Mouse (Mus musculus) neural tube, embryonic 15.5 days (tissue): ENCODE data around the gene Lrrc51. TPM values are rescaled to one million over a fixed set of nuclear protein-coding genes. Genes with fewer than 3 reads are reported as not detected.

Source experiments
- ATAC-seq: fragments of 200-750 bp; cut with Nextera tagmentation; 2 replicates; pipeline ENCODE4 v1.8.0; 2017; ENCODE audit warnings: mild to moderate bottlenecking, moderate TSS enrichment, moderate library complexity; ENCODE audit not compliant: low FRiP score
- H3K27ac ChIP-seq: fragments of 300-500 bp; sonication (generic); replicated peaks from 2 replicates; pipeline ENCODE4 v1.5.1; 2015; ENCODE audit warnings: mild to moderate bottlenecking, inconsistent platforms
- H3K27me3 ChIP-seq: fragments of 300-500 bp; sonication (generic); replicated peaks from 2 replicates; pipeline ENCODE4 v1.6.1; 2015; ENCODE audit warnings: inconsistent platforms
- H3K36me3 ChIP-seq: fragments of 300-500 bp; sonication (generic); 2 replicates; pipeline ENCODE4 v1.6.1; 2015; ENCODE audit warnings: inconsistent platforms
- H3K4me1 ChIP-seq: fragments of 300-500 bp; sonication (generic); 2 replicates; pipeline ENCODE4 v1.6.1; 2015; ENCODE audit warnings: inconsistent platforms
- H3K4me2 ChIP-seq: fragments of 300-500 bp; sonication (generic); 2 replicates; pipeline ENCODE4 v1.6.1; 2015; ENCODE audit warnings: inconsistent platforms, mild to moderate bottlenecking, moderate library complexity
- H3K4me3 ChIP-seq: fragments of 300-500 bp; sonication (generic); replicated peaks from 2 replicates; pipeline ENCODE4 v1.5.1; 2015; ENCODE audit warnings: mild to moderate bottlenecking, inconsistent platforms
- H3K9ac ChIP-seq: fragments of 300-500 bp; sonication (generic); replicated peaks from 2 replicates; pipeline ENCODE4 v1.6.1; 2015; ENCODE audit warnings: mild to moderate bottlenecking, inconsistent platforms
- H3K9me3 ChIP-seq: fragments of 300-500 bp; sonication (generic); replicated peaks from 2 replicates; pipeline ENCODE4 v1.6.1; 2016; ENCODE audit warnings: inconsistent platforms
- WGBS: fragments of 180-500 bp; shearing (Covaris S2); methylation state at CpG from one replicate; pipeline ENCODE4 v1.1.7; 2015; ENCODE audit warnings: mixed read lengths; 5-methylcytosine and 5-hydroxymethylcytosine counted together
- polyA plus RNA-seq: library from polyadenylated mRNA; unstranded; fragments of >200 nt; fragmentation: Nextera tagmentation; extraction: Ambion mirVana; gene quantifications from 2 replicates; pipeline ENCODE4 v1.2.1, GENCODE M21; 2015

Lrrc51 gene
- polyA plus RNA-seq, 1 experiment from 2014 or later, result 9.8 TPM

DNA sequence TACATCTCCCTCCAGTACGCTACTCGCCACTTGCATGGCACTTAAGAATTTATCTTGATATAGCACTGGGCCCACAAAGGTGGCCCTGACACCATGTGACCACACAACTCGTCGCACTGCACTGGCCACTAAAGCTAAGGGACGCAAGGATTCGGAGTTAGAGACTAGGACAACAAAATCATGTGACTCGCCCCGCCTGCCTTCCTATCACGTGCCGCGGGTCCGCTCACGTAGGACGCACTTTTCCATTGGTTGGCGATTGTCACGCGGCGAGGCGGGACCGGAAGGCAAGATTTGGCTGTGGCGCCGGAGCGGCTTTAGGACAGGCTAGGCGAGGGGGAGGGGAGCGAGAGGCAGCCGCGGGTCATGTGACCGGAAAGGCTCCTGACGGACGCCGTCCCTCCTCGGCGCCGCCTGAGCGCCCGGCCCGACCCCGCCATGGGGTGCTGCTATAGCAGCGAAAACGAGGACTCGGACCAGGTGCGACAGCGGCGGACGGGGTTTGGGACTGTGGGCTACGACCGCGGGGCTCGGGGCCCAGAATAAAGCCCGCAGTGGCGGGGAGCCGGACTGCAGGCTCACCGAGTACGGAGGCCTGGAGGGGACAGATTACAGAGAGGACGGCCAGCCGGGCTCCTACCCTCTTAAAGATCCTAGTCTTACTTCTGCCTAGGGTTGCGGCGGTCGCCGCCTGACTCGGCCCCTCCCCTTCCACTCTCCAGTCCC, 28.0 kb downstream of the Lrrc51 start, which contains the start of gene Lamtor1:
Gene Lamtor1, plus strand, starts transcription at position 344 of the 726 bp plus-strand sequence.
- peak; percentile 99 for ATAC-seq
- Histone ChIP-seq H3K9me3 (no peaks in the 10 kb centered on the region), H3K4me2 (peak within 1 kb of the TSS; percentile 74), H3K27ac (peak within 1 kb of the TSS; percentile 99), H3K36me3 (peaks cover 18% of the 10 kb centered on the region), H3K27me3 (no peaks in the 10 kb centered on the region), H3K4me1 (peaks cover 34% of the 10 kb centered on the region), H3K4me3 (peak within 1 kb of the TSS; percentile 85), H3K9ac (peak within 1 kb of the TSS; percentile 97)
- WGBS, result under 1% methylated on average over 61 of the region's 61 CpGs

DNA sequence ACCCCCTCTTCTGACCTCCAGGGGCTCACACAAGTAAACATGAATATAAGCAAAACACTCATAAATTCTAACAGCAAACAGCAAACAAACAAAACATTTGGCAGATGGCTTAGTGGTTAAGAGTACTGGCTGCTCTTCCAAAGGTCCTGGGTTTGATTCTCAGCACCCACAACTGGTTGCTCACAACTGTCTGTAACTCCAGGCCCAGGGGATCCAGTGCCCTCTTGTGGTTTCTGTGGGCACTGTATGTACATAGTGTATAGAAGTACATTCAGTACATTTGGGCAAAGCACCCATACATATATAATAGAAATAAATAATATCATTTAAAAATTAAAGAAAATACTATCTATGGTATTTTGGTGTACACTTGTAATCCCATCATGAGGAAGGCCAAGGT, 30.8 kb downstream of the Lrrc51 start:
- no peaks in the 10 kb centered on the region for H3K9me3 ChIP-seq
- peaks cover 6% of the 10 kb centered on the region for H3K36me3 ChIP-seq
- no peak for ATAC-seq
- H3K27ac ChIP-seq, result no peak overlapping the region
- H3K4me1 ChIP-seq, result peaks cover 24% of the 10 kb centered on the region
- H3K4me2 ChIP-seq, result no peak overlapping the region
- H3K4me3 ChIP-seq, result no peak overlapping the region
- H3K9ac ChIP-seq, result no peak overlapping the region
- no peaks in the 10 kb centered on the region for H3K27me3 ChIP-seq

- WGBS, result 93% methylated on average over 10 of the region's 10 CpGs
- no peak overlapping the region for H3K27ac ChIP-seq
- no peaks in the 10 kb centered on the region for H3K9me3 ChIP-seq
- no peak overlapping the region for H3K9ac ChIP-seq
- no peak overlapping the region for H3K4me3 ChIP-seq
- H3K4me2 ChIP-seq, result no peak overlapping the region
- H3K27me3 ChIP-seq, result no peaks in the 10 kb centered on the region
- peaks cover 6% of the 10 kb centered on the region for H3K36me3 ChIP-seq
- no peak for ATAC-seq
- peaks cover 24% of the 10 kb centered on the region for H3K4me1 ChIP-seq
Observed at GRCm38 (mm10) chr7:101901969-101902368, 31.7 kb downstream of the Lrrc51 start.

GRCm38 (mm10) chr7:101900331-101901097, 33.2 kb downstream of the Lrrc51 start:
- Histone ChIP-seq H3K9me3 (no peaks in the 10 kb centered on the region), H3K4me2 (no peak overlapping the region), H3K27ac (no peak overlapping the region), H3K4me3 (no peak overlapping the region), H3K27me3 (no peaks in the 10 kb centered on the region), H3K4me1 (peaks cover 20% of the 10 kb centered on the region), H3K9ac (no peak overlapping the region), H3K36me3 (peaks cover 6% of the 10 kb centered on the region)
- 94% methylated on average over 16 of the region's 16 CpGs for WGBS
- ATAC-seq, result no peak

GRCm38 (mm10) chr7:101896104-101897066, 37.3 kb downstream of the Lrrc51 start:
- Histone ChIP-seq H3K9ac (peak overlapping the region; percentile 54), H3K27me3 (no peaks in the 10 kb centered on the region; the same call in 1 of the 2 replicates), H3K4me2 (peak overlapping the region; percentile 59), H3K27ac (peak overlapping the region; percentile 96), H3K9me3 (no peaks in the 10 kb centered on the region), H3K36me3 (no peaks in the 10 kb centered on the region), H3K4me1 (peaks cover 21% of the 10 kb centered on the region), H3K4me3 (peak overlapping the region; percentile 75)
- under 1% methylated on average over 57 of the region's 57 CpGs for WGBS
- peak; percentile 99 for ATAC-seq

DNA sequence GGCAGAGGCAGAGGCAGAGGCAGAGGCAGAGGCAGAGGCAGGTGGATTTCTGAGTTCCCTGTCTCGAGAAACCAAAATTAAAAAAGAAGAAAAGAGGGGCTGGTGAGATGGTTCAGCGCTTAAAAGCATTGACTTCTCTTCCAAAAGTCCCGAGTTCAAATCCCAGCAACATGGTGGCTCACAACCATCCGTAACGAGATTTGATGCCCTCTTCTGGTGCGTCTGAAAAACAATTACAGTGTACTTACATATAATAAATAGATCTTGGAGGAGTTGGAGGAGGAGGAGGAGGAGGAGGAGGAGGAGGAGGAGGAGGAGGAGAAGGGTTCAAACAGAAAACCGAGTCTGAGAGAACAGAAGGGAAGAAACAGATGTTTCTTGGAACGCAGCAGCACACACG, 38.0 kb downstream of the Lrrc51 start:
- H3K4me3 ChIP-seq, result peak overlapping the region; percentile 75
- peak; percentile 24; the same call in 1 of the 2 replicates for ATAC-seq
- peaks cover 21% of the 10 kb centered on the region for H3K4me1 ChIP-seq
- H3K9me3 ChIP-seq, result no peaks in the 10 kb centered on the region
- peak overlapping the region; percentile 53 for H3K9ac ChIP-seq
- peak overlapping the region; percentile 96 for H3K27ac ChIP-seq
- H3K27me3 ChIP-seq, result no peaks in the 10 kb centered on the region; the same call in 1 of the 2 replicates
- 39% methylated on average over 9 of the region's 9 CpGs for WGBS
- H3K4me2 ChIP-seq, result peak overlapping the region; percentile 59
- H3K36me3 ChIP-seq, result no peaks in the 10 kb centered on the region

GRCm38 (mm10) chr7:101888460-101888859, 45.2 kb downstream of the Lrrc51 start:
- WGBS, result 82% methylated on average over 4 of the region's 4 CpGs
- Histone ChIP-seq H3K4me3 (no peak overlapping the region), H3K4me2 (no peak overlapping the region), H3K9me3 (no peaks in the 10 kb centered on the region), H3K9ac (no peak overlapping the region), H3K27me3 (no peaks in the 10 kb centered on the region; the same call in 1 of the 2 replicates), H3K36me3 (no peaks in the 10 kb centered on the region), H3K4me1 (no peaks in the 10 kb centered on the region), H3K27ac (no peak overlapping the region)
- ATAC-seq, result no peak

GRCm38 (mm10) chr7:101886274-101886673, 47.4 kb downstream of the Lrrc51 start:
- H3K36me3 ChIP-seq, result no peaks in the 10 kb centered on the region
- H3K4me3 ChIP-seq, result no peak overlapping the region
- H3K9me3 ChIP-seq, result no peaks in the 10 kb centered on the region
- no peaks in the 10 kb centered on the region for H3K4me1 ChIP-seq
- ATAC-seq, result no peak
- no peaks in the 10 kb centered on the region for H3K27me3 ChIP-seq
- WGBS, result 88% methylated on average over 6 of the region's 6 CpGs
- H3K9ac ChIP-seq, result no peak overlapping the region
- no peak overlapping the region for H3K4me2 ChIP-seq
- no peak overlapping the region for H3K27ac ChIP-seq

DNA sequence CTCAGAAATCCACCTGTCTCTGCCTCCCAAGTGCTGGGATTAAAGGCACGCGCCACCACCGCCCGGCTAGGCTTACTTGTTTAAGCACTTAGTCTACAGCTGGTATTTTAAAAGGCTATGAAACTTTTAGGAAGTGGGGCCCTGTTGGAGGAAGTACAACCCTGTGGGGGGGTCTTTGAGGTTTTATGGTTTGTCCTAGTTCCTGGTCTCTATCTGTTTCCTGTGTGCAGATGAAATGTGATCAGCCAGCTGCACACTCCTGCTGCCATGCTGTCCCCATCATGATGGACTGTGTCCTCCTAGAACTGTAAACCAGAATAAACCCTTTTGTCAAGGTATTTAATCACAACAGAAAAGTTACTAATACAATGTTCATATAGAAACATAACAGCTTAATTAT, 49.5 kb downstream of the Lrrc51 start:
- Histone ChIP-seq H3K27ac (no peak overlapping the region), H3K4me3 (no peak overlapping the region), H3K9ac (no peak overlapping the region), H3K4me2 (no peak overlapping the region), H3K4me1 (no peaks in the 10 kb centered on the region), H3K27me3 (no peaks in the 10 kb centered on the region), H3K9me3 (no peaks in the 10 kb centered on the region), H3K36me3 (no peaks in the 10 kb centered on the region)
- WGBS, result 96% methylated on average over 4 of the region's 4 CpGs
- ATAC-seq, result no peak

DNA sequence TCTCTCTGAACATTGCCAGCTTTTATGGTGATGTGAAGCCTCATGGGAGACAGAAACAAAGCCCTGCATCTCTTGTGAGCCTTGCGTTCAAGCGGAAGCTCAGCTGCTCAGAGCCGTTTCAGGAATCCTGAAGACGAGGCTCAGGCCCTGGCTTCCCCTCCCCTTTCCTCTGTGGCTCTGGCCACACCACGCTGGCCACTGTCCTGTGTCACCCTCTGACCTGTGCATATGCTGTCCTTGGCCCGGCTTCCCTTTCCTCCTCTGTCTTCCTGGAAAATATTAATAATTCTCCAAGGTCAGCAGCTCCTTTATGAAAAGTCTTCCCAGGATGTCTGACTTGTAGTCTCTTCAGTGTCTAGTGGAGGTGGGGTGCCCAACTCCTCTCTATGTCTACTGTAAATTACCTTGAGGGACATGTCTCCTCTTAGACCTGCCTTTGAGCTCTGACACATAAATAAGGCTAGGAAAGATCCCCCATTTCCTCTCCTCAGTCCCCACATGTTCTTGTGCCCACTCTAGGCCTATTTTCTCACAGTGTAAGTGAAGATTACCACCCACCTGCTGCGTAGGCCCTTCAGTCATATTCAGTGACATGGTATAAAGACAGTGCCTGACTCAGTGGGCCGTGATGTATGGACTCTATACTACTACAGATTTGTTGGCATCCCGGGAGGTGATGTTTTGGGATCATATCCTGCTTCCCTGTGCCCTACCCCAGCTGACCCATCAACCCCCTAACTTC, 51.1 kb downstream of the Lrrc51 start:
- H3K4me3 ChIP-seq, result no peak overlapping the region
- H3K4me2 ChIP-seq, result no peak overlapping the region
- no peaks in the 10 kb centered on the region for H3K4me1 ChIP-seq
- ATAC-seq, result no peak
- H3K27ac ChIP-seq, result no peak overlapping the region
- 61% methylated on average over 9 of the region's 9 CpGs for WGBS
- H3K27me3 ChIP-seq, result no peaks in the 10 kb centered on the region
- no peaks in the 10 kb centered on the region for H3K36me3 ChIP-seq
- H3K9me3 ChIP-seq, result no peaks in the 10 kb centered on the region
- H3K9ac ChIP-seq, result no peak overlapping the region

GRCm38 (mm10) chr7:101880855-101881254, 52.8 kb downstream of the Lrrc51 start:
- Histone ChIP-seq H3K9ac (no peak overlapping the region), H3K36me3 (no peaks in the 10 kb centered on the region), H3K4me3 (no peak overlapping the region), H3K4me1 (no peaks in the 10 kb centered on the region), H3K27me3 (no peaks in the 10 kb centered on the region), H3K27ac (no peak overlapping the region), H3K4me2 (no peak overlapping the region), H3K9me3 (no peaks in the 10 kb centered on the region)
- WGBS, result 82% methylated on average over 4 of the region's 4 CpGs
- no peak for ATAC-seq
